Mouse (Mus musculus): ENCODE results near the gene Cmip. TPM values are rescaled to one million over a fixed set of nuclear protein-coding genes. Genes with fewer than 3 reads are reported as not detected.

Gene Cmip
- polyA plus RNA-seq, 1 experiment = 103 TPM

- TF ChIP-seq POLR2A (IDR thresholded peaks at IDR 0.05; ENCODE audit: control insufficient read depth, extremely low read depth, insufficient read depth, low read length, poor library complexity) = no peak
- TF ChIP-seq CTCF (IDR thresholded peaks at IDR 0.05; ENCODE audit: borderline replicate concordance, control insufficient read depth, extremely low read depth, insufficient read depth, low read length, poor library complexity) = no peak
- WGBS = 47% methylated on average over 5 of the region's 5 CpGs
- Histone ChIP-seq H3K27me3 (ENCODE audit: control insufficient read depth, insufficient read depth, low read length) (no peaks in the 10 kb centered on the region; the same call in 1 of the 2 replicates), H3K36me3 (ENCODE audit: control insufficient read depth, insufficient read depth, low read length) (no peaks in the 10 kb centered on the region), H3K4me3 (ENCODE audit: control insufficient read depth, insufficient read depth, low read length) (no peak overlapping the region), H3K27ac (ENCODE audit: control insufficient read depth, insufficient read depth, low read length) (no peak overlapping the region), H3K4me1 (replicated peaks; ENCODE audit: control insufficient read depth, insufficient read depth, low read length) (peaks cover 14% of the 10 kb centered on the region)
- no peak for DNase-seq
Measured at GRCm38 (mm10) chr8:117500232-117500823, 243.5 kb downstream of the Cmip start.

- WGBS = 97% methylated on average over 6 of the region's 6 CpGs
- DNase-seq = no peak
Measured at GRCm38 (mm10) chr8:117501323-117501722, 244.5 kb downstream of the Cmip start.

GRCm38 (mm10) chr8:117503405-117504069, 246.7 kb downstream of the Cmip start:
- no peak overlapping the region for H3K4me3 ChIP-seq (ENCODE audit: control insufficient read depth, insufficient read depth, low read length)
- no peak overlapping the region for H3K27ac ChIP-seq (ENCODE audit: control insufficient read depth, insufficient read depth, low read length)
- H3K36me3 ChIP-seq (ENCODE audit: control insufficient read depth, insufficient read depth, low read length) = no peaks in the 10 kb centered on the region
- 94% methylated on average over 13 of the region's 13 CpGs for WGBS
- TF ChIP-seq CTCF (IDR thresholded peaks at IDR 0.05; ENCODE audit: borderline replicate concordance, control insufficient read depth, extremely low read depth, insufficient read depth, low read length, poor library complexity) = no peak
- TF ChIP-seq POLR2A (IDR thresholded peaks at IDR 0.05; ENCODE audit: control insufficient read depth, extremely low read depth, insufficient read depth, low read length, poor library complexity) = no peak
- no peaks in the 10 kb centered on the region for H3K27me3 ChIP-seq (ENCODE audit: control insufficient read depth, insufficient read depth, low read length)
- DNase-seq = no peak
- peaks cover 8% of the 10 kb centered on the region; the same call in 1 of the 2 replicates for H3K4me1 ChIP-seq (replicated peaks; ENCODE audit: control insufficient read depth, insufficient read depth, low read length)

More at GRCm38 (mm10) chr8:117501323-117501722, 244.5 kb downstream of the Cmip start:
- H3K27me3 ChIP-seq (ENCODE audit: control insufficient read depth, insufficient read depth, low read length) = no peaks in the 10 kb centered on the region; the same call in 1 of the 2 replicates
- H3K36me3 ChIP-seq (ENCODE audit: control insufficient read depth, insufficient read depth, low read length) = no peaks in the 10 kb centered on the region
- H3K4me1 ChIP-seq (replicated peaks; ENCODE audit: control insufficient read depth, insufficient read depth, low read length) = peaks cover 14% of the 10 kb centered on the region
- H3K27ac ChIP-seq (ENCODE audit: control insufficient read depth, insufficient read depth, low read length) = no peak overlapping the region
- no peak for TF ChIP-seq CTCF (IDR thresholded peaks at IDR 0.05; ENCODE audit: borderline replicate concordance, control insufficient read depth, extremely low read depth, insufficient read depth, low read length, poor library complexity)
- H3K4me3 ChIP-seq (ENCODE audit: control insufficient read depth, insufficient read depth, low read length) = no peak overlapping the region

GRCm38 (mm10) chr8:117507703-117508102, 250.8 kb downstream of the Cmip start:
- TF ChIP-seq CTCF (IDR thresholded peaks at IDR 0.05; ENCODE audit: borderline replicate concordance, control insufficient read depth, extremely low read depth, insufficient read depth, low read length, poor library complexity) (no peak), POLR2A (IDR thresholded peaks at IDR 0.05; ENCODE audit: control insufficient read depth, extremely low read depth, insufficient read depth, low read length, poor library complexity) (no peak)
- no peak for DNase-seq
- no peaks in the 10 kb centered on the region for H3K27me3 ChIP-seq (ENCODE audit: control insufficient read depth, insufficient read depth, low read length)
- no peaks in the 10 kb centered on the region for H3K4me1 ChIP-seq (replicated peaks; ENCODE audit: control insufficient read depth, insufficient read depth, low read length)
- no peak overlapping the region for H3K4me3 ChIP-seq (ENCODE audit: control insufficient read depth, insufficient read depth, low read length)
- H3K27ac ChIP-seq (ENCODE audit: control insufficient read depth, insufficient read depth, low read length) = no peak overlapping the region
- H3K36me3 ChIP-seq (ENCODE audit: control insufficient read depth, insufficient read depth, low read length) = no peaks in the 10 kb centered on the region
- WGBS = 67% methylated on average over 8 of the region's 8 CpGs

Other genes with a start within 250 kb of the Cmip start
- 0.09 and 0.16 TPM in 2 replicates for gene Pkd1l2, start 174.6 kb upstream of the Cmip start, polyA plus RNA-seq (2012; rRNA removed)
- gene Bco1, start 161.2 kb upstream of the Cmip start, polyA plus RNA-seq (2012; rRNA removed) = 0.06 and 0.07 TPM in 2 replicates
- gene Gan, start 98.9 kb upstream of the Cmip start, polyA plus RNA-seq (2012; rRNA removed) = 6.3 and 7.1 TPM in 2 replicates
- gene Plcg2, start 241.2 kb downstream of the Cmip start, polyA plus RNA-seq (2012; rRNA removed) = 9.0 and 10.7 TPM in 2 replicates